Mouse (Mus musculus) CD8-positive naive resting alpha-beta T cell, adult 2 months (primary cell): ENCODE measurements around the gene C1rl.
A peak's percentile ranks its signal among the peaks of the same experiment; 100 is the strongest.

ENCODE experiments used
- DNase-seq, 2 experiments: peaks; one replicate each; pipeline ENCODE4 v3.0.0; 2022; ENCODE audit warnings: low read depth in 2 of 2, low spot score in 2 of 2

The C1rl gene

GRCm38 (mm10) chr6:124492842-124493561, at the start of gene C1rl:
TSS of gene C1rl (plus strand) at chr6:124493113.
- DNase-seq = peak; percentile 10 to 54

- DNase-seq = no peak
Measured at GRCm38 (mm10) chr6:124443338-124443737, 49.6 kb upstream of the C1rl start.

- DNase-seq = no peak
Measured at GRCm38 (mm10) chr6:124446024-124446423, 46.9 kb upstream of the C1rl start.

- DNase-seq = no peak
Measured at GRCm38 (mm10) chr6:124446459-124446858, 46.5 kb upstream of the C1rl start.

DNA sequence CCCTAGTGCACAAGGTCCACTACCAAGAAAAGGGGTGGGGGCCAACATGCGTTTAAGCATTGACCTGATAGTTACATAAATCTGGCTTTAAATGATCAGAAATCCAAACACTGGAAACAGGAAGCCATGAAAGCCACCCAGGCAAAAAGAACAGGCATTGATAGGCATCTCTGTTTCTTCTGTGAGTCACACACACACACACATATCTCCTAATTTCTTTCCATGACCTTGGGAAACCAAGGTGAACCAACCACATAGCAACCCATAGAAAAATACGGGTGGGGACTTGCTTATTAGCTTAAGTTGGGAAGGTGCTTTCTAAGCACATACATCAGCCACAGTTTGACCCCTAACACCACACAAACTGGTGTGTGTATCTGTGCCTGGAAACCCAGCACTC, 45.6 kb upstream of the C1rl start:
- DNase-seq = no peak

DNA sequence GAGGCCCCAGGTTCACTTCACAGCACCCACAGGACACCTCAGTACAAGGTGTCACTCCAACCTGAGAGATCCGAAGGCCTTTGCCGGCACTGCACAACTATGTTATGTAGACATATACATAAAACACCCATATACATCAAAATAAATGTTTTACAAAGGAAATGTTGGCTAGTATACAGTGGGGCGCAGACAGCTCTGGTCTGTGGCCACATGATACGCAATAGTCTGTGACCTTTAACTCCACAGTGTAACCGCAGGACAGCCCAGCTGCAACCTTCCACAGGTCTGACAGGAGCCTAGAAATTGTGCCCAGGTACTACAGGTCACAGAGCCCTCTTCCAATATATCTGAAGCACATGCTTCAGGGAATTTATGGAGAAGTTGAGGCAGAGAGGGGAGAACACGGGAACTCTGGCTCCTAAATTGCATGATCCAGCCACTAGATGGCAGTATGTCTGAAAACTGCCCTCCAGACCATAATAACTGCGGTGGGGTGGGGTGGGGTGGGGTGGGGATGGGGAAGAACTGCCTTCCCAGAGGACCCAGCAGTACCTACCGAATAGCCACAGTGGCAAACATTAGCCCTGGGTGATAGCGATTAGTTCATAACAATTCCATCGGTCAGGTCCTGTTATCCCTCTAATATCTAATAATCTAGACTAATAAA, 44.6 kb upstream of the C1rl start:
- no peak for DNase-seq

DNA sequence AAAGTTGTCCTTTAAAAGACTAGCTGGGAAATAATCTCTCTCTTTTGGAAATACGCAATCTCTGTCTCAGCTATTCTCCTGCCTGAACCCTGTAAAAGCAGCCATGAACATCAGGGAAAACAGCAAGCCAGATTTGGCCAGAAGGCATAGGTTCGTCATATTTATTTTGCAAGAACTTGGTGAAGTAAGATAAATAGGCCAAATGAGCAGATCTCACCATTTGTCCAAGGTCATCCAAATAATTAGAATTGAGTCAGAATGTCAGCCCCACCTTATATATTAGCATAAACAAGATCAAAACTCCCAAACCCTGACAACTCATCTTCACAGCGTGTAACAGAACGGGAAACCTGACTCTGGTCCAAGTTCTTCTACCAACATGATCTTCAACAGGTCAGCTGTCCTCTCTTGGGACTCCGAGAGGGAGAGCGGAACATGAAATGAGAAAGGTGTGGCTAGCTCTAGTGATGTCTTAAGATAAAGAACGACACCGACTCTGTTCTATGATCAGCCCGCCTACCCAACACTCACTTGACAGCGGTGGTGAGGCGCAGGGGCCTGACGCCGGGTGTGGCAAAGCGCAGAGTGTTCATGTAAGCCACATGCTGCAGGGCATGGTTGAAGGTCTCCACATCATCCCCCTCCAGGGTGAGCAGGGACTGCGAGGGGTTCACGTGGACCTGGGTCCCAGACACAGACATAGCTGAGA, 43.8 kb upstream of the C1rl start:
- no peak for DNase-seq

DNA sequence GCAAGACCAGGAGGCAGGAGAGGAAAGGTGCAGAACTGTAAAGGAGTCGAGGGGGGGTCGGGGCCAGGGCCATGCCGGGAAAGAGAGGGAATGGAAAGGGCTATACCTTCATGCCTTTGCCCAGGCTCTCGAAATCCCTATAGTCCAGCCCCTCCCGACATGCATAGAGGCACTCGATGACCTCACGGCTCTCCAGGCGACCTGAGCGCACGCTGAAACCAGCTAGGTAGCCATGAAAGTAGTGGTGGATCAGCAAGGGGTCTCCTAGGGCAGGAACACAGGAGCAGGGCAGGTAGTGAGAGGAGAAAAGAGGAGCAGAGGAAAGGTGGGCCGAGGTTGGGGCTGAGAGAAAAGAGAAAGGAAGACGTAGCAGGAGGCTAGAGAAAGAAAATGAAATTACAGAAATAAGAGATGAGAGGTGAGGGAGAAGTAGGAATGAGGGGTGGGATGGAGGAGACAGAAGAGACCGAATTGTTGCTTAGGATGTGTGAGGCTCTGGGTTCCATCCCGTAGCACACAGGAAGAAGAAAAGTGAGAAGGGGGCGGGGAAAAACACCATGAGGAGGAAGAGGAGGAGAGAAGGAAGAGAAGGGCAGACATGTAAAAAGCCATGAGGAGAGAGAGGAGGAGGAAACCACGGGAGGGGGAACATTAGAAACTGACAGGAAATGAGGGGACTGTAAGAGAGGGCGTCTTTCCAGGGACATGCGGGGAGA, 43.1 kb upstream of the C1rl start:
- no peak for DNase-seq

DNA sequence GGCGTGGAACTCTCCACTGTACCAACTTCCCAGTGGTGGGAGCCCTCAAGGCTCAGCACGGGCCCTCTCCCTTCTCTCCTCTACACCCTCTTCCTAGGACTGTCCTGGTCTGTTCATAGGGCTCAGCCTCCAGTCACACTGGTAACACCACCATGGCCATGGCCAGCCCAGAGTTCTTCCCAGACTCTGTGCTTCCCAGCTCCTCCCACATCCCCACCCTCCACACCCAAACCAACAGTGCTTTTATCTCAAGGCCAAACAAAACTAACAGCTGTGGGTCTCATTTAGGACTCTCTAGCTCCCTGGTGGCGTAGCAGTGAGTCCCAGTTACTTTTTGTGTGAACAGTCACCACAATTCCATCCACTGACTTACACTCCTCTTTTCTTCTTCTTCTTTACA, 40.9 kb upstream of the C1rl start:
- no peak for DNase-seq

- no peak for DNase-seq
Measured at GRCm38 (mm10) chr6:124453756-124454155, 39.2 kb upstream of the C1rl start.

DNA sequence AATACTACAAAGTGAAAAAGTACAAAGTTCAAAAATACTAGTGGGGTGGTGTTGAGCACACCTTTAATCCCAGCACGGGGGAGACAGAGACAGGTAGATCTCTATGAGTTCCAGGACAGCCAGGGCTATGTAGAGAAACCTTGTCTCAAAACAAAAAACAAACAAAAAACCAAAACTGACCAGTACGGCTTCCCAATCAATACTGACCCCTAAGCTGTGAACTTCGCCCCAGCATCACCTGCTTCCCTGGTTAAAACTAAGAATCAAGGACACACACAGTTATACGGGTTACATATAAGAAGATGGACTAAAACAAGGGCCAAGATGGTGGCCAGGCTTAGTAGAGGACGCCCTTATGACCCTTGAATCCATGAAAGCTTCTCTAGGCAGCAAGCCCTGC, 36.7 kb upstream of the C1rl start:
- DNase-seq = no peak

DNA sequence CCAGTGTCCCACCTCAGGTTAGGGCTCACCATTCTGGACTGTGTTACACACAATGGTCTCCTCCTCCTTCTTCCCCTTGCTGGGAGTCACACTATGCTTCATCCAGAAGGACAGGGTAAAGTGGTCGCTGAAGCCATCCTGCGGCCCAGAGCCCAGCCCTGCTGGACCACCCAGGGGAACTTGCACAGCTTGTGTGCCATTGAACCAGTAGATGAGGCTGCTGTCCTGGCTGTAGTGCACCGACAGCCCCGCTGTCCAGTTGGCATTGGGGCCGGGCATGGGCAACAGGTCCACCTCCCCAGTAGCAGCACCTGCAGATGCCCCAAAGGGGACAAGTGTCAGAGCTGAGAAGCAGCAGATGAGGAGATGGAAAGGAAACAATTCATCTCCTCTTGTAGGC, 35.1 kb upstream of the C1rl start:
- no peak for DNase-seq

- DNase-seq = no peak
Measured at GRCm38 (mm10) chr6:124458505-124458904, 34.4 kb upstream of the C1rl start.

DNA sequence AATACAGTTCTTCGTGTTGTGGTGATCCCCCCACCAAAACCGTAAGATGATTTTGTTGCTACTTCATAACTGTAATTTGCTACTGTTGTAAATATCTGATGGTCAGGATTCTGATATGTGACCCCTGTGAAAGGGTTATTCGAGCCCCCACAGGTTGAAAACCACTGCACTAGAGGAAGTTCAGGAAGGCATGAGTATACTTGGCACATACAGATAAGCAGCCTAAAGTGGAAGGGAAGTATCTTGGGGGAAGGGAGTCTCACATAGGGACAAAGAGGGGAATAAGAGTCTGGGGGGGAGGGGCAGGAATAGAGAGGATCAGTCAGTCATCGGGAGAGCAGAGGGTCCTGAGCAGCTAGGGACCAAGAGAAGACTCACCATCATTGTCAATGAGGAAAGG, 33.5 kb upstream of the C1rl start:
- DNase-seq = no peak

GRCm38 (mm10) chr6:124463881-124464291, 29.0 kb upstream of the C1rl start:
- peak; percentile 9 to 28 for DNase-seq

DNA sequence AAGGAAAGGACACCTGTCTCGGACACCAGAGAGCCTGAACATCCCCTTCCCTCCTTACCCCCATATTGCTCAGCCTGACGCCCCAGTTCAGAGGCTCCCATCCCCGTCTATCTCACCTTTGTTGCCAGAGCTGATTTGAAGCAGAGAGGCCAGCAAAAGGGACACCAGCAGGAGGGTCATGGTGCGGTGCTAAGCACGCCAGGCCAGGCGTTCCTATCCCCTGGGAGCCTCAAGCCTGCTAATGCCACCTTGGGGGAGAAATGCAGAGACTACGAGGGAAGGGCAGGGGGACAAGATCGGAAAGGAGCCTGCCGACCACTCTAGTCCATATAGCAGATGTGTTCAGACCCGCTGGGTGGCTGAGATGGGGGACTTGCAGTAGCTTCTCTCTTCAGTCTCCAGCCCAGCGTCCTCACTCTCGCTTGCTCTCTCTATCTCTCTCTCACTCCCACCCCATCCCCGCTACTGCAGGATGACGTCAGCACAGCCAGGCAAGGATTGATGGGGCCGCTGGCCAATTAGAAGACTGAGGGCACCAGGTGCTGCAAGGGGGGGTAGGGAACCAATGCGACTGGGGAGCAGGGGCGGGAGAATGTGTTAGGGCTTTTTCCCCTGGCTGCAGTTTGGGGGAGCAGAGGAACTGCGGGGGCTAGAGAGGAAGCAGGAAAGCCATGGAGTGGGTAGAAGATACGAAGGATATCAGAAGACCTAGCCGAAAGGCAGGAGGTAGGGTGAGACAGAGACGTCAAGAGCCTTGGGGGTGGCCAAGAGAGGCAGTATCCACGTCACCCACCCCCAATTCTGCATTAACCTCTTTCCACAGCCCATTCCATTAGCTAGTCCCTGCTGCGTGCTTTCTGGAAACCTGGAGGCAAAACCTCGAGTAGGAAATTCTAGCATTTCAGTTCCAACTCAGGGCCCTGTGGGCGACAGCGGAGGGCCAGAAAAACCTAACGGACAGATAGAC, 28.3 kb upstream of the C1rl start, which contains the start of gene Clstn3:
Gene Clstn3 (minus strand): TSS at position 490 of the 967 bp plus-strand sequence.
- peak; percentile 65 to 77 for DNase-seq

DNA sequence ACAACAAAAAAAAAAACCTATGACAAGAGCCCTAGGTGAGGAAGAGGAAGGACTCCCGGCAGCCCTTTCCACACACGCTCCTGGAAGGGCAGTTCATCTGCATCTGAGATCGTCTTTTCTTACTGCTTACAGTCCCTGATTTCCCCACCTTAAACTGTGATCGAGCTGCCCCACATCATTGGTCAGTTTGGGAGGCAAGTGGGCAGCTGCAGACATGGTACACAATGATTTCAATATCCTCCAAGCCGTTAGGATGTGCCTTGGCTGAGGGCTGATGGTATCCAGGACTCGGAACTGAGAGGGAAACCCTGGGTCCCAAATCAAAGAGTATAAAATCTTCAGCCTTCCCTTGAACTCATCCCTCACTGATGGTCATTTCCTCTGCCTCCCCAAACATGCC, 27.6 kb upstream of the C1rl start:
- no peak for DNase-seq

DNA sequence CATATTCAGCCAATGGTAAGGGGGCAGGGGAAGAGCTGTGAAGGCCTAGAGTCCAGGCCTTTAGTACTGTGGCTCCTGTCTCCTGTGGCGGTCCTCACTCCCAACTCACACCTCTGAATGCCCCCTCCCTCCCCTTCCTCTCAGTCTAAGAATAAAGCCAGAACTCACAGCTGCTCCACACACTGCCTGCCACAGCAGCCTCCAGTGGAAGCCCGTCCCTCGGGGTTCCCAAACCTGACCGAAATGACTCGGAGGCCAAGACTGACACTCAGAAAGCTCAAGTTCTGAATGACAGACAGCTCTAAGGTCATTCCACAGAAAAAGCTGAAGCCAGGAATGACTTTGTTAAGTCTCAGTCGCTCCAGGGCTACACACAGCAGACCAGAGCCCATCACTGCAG, 27.2 kb upstream of the C1rl start:
- no peak for DNase-seq

- no peak for DNase-seq
Measured at GRCm38 (mm10) chr6:124471121-124471520, 21.8 kb upstream of the C1rl start.
